Mouse (Mus musculus) c-Kit-positive CD71-positive TER-119-negative erythroid progenitor cells, embryonic 14.5 days (primary cell): ENCODE data around the gene Rsl1d1.
A peak's percentile ranks its signal among the peaks of the same experiment; 100 is the strongest.

Experiments used
- DNase-seq: peaks from one replicate; pipeline ENCODE4 v3.0.0-alpha.2; 2013; ENCODE audit warnings: low read depth

The Rsl1d1 gene

DNA sequence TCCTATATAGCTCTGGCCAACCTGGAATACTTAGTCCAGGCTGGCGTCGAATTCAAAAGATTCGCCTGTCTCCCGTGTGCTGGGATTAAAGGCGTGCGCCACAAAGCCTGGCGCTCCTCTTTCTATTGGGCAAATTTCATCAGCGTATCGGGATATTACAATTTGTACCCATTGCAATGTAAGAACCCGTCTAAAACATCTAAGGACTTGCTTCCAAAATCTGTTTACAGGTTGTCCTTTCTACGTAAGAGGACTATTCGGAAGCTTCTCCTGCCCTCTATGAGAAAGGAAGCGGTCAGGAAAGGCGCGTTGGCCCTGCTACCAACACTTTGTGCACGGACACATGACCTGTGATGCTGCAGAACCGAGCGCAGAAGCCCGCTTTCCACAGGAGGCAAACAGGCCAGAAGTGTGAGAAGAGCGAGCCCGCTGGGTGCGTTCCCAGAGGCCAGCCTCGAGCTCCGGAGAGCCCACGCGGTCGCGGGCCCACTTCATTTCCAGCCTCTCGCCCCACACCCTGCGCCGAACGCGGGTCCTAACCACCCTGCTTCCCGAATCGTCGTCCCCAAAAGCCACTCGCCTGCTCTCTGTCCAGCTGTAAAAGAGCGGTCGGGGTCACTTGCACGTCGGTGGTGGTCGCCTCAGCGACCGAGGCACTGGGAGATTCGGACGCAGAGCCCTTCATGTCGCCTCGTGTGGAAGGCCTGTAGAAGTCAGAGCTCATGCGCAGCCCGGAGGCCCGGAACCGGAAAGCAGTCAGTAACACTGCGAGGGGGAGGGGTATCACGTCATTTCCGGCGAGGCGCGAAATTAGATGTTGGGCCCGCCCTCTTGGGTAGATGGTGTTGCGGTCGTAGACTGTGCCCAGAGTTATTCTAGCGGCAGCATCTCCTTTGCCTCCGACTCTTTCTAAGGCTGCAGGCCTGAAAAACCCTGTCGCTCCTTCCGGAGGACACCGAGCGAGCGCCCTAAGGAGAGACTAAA lies at the start of gene Rsl1d1:
Gene Rsl1d1 (minus strand): TSS at position 761 of the 984 bp plus-strand sequence.
- DNase-seq = peak; percentile 96

DNA sequence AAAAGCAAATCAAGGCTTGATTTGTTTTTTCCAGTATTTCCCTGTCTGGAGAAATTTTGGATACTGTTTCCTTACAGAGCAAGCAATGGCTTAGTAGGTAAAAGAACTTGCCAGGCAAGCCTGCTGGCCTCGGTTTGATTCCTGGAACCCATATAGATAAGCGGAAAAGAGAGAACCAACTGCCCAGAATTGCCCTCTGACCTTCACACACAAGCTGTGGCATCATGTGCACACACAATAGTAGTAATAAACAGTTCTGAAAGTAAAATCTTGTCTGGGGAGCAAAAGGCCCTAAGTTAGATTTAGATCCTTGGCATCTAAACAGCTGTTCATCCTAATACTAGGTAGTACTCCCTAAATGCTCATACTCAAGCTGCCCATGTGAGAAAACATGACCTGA lies 44.7 kb upstream of the Rsl1d1 start:
- no peak for DNase-seq

DNA sequence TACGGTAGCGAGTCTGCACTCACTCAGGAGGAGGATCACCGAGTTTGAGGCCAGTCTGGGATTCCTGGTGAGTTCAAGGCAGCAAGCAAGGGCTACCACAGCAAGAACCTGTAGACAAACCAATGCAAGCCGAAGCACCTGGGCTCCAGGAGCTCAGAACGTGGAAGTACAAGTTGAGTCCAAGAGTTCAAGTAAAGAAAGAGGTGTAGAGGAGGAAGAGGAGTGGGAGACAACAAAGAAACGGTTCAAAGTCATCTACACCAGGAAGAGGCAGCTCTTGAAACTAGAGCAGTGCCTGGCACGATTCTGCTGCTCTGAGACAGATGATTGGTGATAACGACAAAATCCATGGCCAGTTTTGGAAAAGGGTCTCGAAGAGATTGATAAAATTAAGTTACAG lies 42.6 kb upstream of the Rsl1d1 start:
- DNase-seq = no peak

DNA sequence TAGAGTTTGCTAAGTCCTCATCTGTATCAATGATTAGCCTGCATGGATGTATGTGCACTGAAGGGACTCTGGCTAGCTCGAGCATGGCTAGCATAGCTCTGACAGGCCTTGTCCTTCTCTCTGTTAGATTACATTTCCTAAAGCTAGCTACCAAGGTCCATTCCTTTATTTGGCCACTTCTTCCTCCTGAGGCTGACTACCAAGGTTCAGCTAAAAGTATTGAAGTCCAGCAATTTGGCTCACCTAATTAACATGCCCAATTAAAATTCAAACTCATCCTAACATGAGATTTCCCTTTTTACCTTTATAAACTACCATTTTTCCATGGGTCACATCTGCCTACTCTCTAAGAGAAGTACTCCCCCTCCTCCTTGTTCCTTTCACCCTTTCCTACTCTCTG lies 39.3 kb upstream of the Rsl1d1 start:
- no peak for DNase-seq

DNA sequence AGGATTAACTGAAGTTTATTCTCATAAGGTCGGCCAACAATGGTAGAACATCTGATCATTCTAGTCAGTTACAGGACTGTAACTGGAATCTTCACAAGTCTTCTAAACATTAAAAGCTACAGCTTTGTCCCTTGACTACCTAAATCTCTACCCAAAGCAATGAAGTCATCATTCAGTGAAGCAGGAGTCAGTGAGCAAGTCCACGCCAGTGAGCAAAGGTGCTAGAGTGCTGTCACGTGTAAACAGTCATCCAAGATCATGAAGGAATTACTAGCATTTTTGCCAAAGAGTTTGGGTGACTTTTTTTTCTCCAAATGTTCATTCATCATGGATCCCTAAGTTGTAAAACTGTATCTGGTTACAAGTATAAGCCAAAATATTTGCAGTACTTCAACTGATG lies 14.7 kb upstream of the Rsl1d1 start:
- no peak for DNase-seq

DNA sequence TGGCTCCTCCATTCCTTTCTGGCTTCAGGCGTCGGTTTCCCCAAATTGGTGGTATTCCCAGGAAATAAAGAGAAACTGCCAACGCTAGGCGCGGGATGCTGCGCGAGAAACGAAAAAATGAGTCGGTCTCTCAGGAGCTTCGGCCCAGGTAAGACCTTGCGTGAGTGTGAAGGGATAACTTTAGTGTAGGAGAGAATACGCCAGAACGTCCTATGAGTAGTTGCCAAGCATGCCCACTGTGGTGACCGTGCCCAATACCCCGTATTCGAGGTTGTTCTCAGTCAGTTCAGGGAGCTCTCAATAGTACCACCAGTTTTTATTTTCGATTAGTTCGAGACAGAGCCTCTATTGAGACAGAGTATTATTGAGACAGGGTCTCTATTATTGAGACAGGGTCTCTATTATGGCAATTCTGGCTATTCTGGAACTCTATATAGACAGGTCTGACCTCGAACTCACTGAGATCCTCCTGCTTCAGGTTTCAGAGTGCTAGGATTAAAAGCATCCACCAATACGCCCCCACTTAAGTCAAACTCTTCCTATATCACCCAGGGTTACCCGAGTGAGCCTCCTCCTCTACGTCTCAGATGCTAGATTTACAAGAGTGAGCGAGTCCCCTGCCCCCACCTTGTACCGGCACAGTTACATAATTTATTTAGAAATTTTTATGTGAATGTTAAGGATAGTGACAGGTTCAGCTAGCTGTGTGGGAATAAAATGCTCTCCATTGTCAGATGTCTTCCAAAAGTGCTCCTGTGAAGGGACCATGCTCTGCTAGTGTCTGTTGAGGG lies 664 bp upstream of the Rsl1d1 start:
- peak; percentile 15 for DNase-seq

DNA sequence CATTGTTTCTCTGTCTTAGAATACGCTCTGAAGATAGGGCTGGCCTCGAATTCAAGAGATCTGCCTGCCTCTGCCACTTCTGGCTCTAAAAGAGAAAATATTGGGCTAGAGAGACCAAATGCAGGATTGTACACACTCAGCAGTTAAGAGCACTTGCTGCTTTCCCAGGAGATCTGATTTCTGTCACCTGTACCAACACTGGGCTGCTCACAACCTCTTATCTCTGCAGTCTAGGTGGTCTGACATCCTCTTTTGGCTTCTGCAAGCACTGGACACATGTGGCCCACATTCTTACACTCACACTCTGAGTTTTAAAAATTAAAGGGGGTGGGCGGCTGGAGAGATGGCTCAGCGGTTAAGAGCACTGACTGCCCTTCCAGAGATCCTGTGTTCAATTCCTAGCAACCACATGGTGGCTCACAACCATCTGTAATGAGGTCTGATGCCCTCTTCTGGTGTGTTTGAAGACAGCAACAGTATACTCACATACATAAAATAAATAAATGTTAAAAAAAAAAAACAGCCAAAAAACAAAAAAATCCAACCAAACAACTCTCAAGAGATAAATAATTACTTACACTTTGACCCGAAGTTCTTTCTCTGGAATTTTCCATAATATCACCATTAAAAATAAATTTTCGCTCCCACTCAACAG lies 1.3 kb downstream of the Rsl1d1 start:
- DNase-seq = no peak

DNA sequence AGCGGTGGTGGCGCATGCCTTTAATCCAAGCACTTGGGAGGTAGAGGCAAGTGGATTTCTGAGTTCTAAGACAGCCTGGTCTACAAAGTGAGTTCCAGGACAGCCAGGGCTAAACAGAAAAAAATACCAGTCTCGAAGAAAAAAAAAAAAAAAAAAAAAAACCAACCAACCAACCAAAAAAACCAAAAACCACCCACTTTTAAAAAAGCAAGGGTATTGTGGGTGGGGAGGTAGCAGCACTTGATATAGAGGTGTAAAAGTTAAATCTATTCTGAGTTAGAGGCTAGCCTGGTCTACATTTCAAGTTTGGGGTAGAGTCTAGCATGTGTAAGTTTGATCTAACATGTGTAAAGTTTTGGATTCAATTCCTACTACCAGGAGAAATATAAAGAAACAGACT lies 2.9 kb downstream of the Rsl1d1 start:
- DNase-seq = no peak

DNA sequence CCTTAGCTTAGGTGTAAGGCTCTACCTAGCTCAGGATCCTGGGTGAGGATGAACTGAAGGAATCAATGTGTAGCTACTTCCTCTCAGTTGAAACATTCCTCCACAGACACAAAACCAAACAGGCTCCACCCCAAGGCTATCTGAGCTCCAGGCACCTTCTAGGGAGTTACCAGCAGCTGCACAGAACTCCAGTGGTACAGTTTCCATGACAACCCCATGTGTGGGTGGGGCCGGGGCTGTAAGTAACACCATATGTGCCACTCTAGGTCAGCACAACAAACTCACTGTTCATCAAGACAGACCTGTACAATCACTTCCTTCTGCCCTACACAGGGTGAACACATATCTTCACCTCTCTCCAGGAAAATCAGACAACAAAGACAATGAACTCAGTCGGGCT lies 4.7 kb downstream of the Rsl1d1 start:
- DNase-seq = peak; percentile 75

DNA sequence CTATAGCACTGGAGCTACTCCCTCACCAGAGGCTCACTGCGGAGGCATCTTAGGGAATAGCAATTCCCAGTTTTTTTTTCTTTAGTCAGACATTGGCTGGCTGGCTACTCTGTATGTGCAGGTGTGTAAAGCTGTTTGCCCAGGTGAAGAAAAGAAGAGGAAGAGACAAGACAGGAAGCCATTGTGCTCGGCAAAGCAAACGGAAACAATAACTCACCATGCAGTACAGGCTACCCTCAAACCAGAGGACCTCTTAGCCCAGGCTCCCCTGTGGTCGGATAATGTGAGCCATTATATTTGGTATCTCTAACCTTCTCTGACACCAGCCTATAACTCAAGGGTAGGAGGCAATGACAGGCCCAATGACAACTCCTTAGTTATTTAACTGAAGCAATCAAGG lies 6.1 kb downstream of the Rsl1d1 start:
- DNase-seq = no peak

DNA sequence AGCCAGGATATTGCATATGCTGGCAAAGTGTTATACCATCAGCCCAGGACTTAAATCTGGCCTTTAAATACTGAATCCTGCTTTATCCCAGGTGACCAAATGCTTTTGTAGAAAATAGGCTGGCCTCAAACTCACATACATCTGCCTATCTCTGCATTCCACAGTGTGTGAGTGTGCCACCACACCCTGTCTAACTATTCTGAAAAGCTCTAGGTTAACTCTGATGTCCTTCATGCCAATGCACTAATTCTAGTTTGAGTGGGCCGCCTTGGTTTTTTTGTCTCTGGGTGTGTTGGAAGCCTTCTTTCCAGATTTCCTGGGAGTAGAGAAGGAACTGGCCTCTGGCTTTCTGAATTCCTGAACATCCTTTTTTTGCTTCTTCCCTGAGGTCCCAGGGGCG lies 9.9 kb downstream of the Rsl1d1 start:
- no peak for DNase-seq

DNA sequence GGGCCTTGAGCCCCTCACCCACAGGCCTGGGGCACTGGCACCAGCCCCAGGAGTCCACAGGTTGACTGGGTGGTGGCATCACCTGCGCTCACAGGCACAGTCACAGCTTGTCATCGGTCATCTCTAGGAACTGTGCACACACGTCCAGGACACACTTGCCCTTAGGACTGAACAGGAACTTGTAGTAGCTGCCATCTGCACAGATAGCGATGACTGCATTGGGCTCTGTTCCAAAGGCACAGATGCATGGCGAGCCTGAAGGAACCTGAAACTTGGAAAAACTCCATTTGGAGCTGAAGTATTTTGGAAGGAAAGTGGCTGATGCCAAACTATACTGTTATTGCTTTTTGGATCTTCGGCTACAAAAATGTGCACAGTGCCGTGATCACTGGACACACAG lies 13.0 kb downstream of the Rsl1d1 start:
- DNase-seq = no peak

DNA sequence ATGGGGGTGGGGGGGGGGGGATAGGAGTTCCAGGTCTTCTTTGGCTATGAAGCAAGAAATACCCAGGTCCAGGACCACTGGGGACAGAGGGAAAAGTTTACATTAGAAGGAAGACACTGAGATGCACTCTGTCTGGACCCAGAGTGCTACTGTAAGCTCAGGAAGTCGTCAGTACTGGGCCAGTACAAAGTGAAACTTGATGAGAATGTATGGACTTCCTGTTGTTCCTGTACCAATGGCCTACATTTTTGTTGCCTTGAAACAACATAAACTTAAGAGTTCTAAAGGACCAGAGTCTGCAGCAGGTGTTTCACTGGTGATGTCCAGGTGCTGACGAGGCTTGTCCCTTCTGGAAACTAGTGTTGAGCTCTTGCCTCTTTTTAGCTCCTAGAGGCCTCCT lies 25.7 kb downstream of the Rsl1d1 start:
- no peak for DNase-seq

DNA sequence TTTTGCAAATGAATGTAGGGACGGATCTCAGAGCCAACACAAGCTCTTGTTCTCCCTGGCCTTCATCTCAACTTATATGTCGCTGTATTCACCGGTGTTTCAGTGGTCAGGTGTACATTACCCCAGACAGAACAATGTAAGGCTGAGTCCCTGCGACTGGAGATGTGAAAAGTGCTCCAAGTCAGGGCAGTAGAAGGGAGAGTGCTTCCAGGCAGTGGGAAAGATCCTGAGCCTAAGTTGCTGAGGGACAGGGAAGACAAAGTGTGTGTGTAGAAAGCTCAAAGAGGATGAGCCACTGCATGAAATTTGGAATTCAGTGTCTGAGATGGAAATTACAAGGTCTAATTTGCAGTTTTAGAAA lies 26.3 kb downstream of the Rsl1d1 start:
- no peak for DNase-seq

DNA sequence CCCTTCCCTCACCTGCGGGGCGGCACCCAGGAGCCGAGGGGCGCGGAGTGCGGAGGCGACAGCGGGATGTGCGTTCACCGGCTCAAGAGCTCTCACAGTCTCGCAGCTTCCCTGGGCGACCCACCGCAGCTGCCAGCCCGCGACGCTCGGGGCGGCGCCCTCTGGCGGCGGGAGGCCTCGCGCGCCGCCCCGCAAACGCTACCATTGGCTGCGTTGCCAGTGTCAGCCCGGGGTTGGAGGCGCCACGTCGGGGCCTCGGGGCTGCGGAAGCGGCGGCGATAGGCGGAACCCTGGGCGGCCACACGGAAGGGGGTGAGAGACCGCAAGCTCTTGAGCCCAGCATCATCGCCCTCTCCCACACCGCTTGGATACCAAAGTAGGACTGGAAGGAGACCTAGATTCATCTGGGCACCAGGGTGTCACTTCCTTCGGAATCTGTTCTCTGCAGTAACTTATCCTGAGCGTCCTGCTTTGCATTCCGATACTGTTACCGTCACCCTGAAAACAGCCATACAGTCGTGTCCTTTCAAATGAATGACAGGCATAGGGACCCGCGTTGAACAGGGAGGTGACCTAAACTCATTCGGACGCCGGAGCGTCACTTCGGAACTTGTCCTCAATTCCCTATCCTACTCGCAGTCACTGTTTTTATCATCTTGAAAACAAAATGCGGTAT lies 26.8 kb downstream of the Rsl1d1 start, which contains the start of gene Zc3h7a:
Gene Zc3h7a (minus strand): TSS at position 186 of the 676 bp plus-strand sequence.
- DNase-seq = peak; percentile 78

DNA sequence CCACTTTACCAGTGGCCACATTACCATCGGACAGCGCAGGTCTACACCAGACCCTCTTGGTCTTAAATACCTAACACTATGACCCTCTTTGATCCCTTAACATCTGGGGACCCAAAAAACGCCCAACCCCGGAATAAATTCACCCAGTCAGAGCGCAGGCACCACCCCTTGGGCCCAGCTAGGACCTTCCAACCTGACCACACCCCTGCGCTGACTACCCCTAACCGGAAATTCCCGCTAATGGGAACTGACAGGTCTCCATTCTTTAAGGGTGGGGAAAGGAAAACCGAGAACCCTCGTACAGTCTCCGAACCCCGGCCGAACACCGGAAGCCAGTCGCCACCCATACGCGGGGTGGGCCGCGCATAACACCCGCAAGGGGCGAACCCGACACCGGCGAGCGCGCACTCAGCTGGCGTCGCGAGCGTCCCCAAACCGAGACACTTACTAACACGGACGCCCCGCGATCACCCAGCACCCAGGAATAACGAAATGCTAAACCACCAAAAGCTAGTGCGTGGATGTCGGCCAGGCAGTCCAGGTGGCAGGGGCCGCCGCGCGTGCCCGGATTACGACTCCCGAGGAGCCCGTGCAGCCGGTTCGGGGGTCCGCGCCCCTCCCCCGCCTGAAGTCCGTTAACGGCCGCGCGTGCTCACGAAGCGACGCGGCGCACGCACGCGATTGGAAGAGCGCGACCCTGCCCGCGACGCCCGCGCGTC lies 27.5 kb downstream of the Rsl1d1 start:
- peak; percentile 71 for DNase-seq

DNA sequence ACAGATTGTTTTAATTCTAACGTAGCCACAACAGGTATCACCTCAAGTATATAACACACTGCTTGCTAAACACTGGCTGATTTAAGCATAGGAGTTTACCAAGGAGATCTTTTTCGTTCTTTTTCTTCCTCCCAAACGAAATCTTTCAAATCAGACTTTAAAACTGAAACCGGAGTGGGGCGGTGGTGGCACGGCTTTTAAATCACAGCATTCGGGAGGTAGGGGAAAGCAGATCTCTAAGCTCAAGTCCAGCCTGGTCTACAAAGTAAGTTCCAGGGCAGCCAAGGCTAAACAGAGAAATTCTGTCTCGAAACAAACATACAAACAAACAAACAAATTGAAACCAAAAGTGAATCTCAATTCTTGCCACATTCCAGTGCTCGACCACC lies 28.0 kb downstream of the Rsl1d1 start:
- no peak for DNase-seq

DNA sequence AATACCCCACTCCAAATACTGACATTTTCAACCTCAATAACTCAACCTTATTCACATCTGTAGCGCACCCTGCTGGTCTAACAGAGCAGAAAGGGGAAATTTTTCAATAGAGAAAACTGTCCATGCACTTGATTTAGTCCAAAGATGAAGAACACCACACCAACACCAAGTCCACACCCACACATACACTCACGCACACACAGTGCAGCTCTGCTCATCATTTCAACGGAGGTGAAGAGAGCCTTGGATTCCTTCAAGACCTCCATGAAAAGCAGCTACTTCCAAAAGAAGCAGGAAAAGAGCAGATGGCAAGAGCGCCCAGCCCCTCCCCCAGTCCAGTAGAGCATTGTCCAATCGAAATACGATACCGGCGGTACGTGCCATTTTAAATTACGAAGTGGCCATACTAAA lies 28.5 kb downstream of the Rsl1d1 start:
- DNase-seq = peak; percentile 59

DNA sequence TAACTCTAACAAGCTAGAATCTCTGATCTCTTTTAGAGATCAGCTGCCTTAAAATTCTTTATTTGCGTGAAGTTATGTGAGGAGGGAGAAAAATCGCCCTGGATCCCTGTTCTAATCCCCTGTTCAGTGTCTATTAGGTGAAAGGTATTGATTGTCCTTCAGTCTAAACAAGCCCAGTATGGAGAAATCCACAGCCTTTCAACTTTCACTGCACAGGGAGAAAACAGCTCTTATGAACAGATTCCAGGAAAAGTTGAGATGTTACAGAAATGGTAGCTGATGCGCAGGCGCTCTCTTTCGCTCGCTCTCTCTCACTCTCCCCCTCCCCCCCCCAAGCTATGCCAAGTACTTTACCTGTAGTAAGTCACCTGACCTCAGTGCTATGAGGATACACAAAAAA lies 31.5 kb downstream of the Rsl1d1 start:
- no peak for DNase-seq

DNA sequence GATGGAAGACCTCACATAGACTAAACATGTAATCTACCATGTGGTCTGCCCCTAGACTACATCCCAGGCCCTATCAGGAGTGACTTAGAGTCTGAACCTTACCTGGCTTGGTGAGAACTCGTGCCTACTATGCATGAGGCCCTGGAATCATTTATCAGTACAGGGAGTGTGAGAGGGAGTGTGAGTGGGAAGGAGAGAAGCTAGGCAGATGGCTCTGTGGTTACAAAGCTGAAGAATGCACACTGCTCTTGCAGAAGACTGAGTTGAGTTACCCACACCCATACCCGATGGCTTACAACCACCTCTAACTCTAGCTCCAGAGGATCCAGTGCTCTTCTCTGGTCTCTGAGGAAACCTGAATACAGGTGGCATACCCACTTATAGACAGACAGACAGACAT lies 36.7 kb downstream of the Rsl1d1 start:
- DNase-seq = no peak

DNA sequence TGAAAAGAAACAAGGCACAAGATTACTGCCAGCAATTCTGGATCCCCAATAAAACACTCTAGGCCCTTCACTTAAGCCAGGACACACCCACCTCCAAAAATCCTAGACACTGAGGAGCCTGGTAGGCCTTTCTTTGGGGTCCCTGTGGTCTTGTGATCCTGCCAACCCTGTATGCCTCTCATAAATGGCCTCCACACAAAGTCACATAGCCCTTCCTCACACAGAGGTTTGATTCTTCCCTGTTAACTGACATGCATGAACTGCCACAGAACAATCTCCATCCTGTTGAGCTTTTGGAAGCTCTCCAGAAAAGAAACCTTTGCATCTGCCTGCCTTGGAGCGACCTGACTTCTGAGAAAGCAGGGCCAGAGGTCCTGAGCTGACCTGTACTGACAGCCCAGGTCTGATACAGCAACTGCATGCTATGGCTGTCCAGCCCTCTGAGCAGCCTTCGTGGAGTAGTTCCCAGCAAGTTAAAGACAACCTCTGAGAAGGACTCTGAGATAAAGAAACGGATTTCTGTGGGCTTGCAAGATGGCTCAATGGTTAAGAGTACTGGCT lies 38.4 kb downstream of the Rsl1d1 start:
- DNase-seq = no peak
